Mouse (Mus musculus): ENCODE measurements at regions not wholly inside any gene's neighbourhood (a gene's known extent, or its start where the extent isn't known, plus 50 kb on each side); places are given as distances from the start of the nearest gene placed in this dataset.
A peak's percentile ranks its signal among the peaks of the same experiment; 100 is the strongest.

DNA sequence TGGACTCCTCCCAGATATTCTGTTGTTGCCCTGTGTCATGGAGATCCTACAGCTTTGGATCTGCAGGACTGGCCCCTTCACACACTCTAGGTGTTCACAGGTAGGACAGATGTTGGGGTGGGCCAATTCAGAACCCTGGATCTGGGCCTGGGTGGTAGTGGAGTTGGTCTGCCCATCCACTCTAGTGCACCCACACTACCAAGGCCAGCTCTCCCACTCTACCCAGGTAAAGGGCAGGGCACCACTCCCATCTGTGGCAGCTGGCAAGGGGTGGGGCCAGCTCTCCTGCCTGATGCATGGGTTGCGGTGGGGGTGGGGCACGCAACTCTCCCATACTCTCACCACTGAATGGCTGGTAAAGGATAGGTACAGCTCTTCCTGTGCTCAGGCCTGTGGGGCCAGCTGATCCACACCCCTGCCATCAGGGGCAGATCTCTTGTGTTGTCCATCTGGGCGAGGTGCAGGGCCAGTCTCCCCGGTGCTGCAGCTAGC, 76.5 kb downstream of the Gja1 start:
- H3K9me3 ChIP-seq: no peaks in the 10 kb centered on the region
- no peaks in the 10 kb centered on the region for H3K4me1 ChIP-seq
- WGBS: 87% methylated on average over 4 of the region's 4 CpGs
- no peak overlapping the region for H3K27ac ChIP-seq
- no peak overlapping the region for H3K4me3 ChIP-seq (replicated peaks)
- H3K36me3 ChIP-seq: no peaks in the 10 kb centered on the region
- H3K27me3 ChIP-seq (replicated peaks): no peaks in the 10 kb centered on the region
- H3K4me2 ChIP-seq: no peak overlapping the region
- no peak overlapping the region for H3K9ac ChIP-seq
- ATAC-seq (ENCODE audit: insufficient read depth, low FRiP score, low read depth): no peak; the same call in 1 of the 2 replicates

DNA sequence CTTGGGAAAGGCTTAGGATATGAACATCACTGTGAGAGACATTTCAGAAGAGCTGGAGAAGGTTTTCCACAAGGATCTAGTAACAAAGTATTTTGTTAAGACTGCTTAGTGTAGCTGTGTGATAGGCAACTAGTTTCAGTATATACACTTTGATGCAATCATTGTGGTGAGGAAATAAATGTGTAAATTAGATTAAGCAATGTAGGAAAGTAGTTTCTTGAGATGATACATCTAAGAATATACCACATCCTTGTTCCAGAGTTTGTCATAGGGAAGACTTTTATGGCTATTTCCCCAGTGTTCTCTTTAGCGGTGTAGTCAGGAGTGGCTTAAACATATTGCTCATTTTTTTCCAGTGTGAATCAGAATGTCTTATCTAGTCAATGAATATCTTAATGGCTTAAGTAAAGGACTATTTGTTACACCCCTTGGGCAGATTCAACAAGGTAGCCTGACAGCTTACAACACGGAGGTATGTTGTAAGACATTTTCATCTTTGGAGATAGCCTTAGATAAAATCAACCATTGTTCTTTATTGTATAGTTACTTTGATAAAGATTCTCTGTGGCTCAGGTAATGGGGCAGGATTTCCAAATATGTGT, 78.8 kb downstream of the Gja1 start:
- Histone ChIP-seq H3K9me3 (no peaks in the 10 kb centered on the region), H3K9ac (no peak overlapping the region), H3K4me3 (replicated peaks) (no peak overlapping the region), H3K36me3 (no peaks in the 10 kb centered on the region), H3K27ac (no peak overlapping the region), H3K4me2 (no peak overlapping the region), H3K27me3 (replicated peaks) (no peaks in the 10 kb centered on the region), H3K4me1 (no peaks in the 10 kb centered on the region)
- no peak for ATAC-seq (ENCODE audit: insufficient read depth, low FRiP score, low read depth)
- WGBS: 76% methylated on average over 2 of the region's 2 CpGs

- Histone ChIP-seq H3K4me3 (replicated peaks) (peak overlapping the region; percentile 30; the same call in 1 of the 2 replicates), H3K4me2 (peak overlapping the region; percentile 52), H3K36me3 (no peaks in the 10 kb centered on the region), H3K27ac (peak overlapping the region; percentile 57; the same call in 1 of the 2 replicates), H3K9ac (no peak overlapping the region), H3K9me3 (no peaks in the 10 kb centered on the region), H3K4me1 (no peaks in the 10 kb centered on the region), H3K27me3 (replicated peaks) (no peaks in the 10 kb centered on the region)
- 25% methylated on average over 6 of the region's 6 CpGs for WGBS
- no peak for ATAC-seq (ENCODE audit: insufficient read depth, low FRiP score, low read depth)
These were observed 91.4 kb downstream of the Gja1 start for GRCm38 (mm10) chr10:56468537-56468936.

GRCm38 (mm10) chr10:56468993-56469712, 92.0 kb downstream of the Gja1 start:
- Histone ChIP-seq H3K36me3 (no peaks in the 10 kb centered on the region), H3K27me3 (replicated peaks) (no peaks in the 10 kb centered on the region), H3K4me1 (no peaks in the 10 kb centered on the region), H3K4me3 (replicated peaks) (peak overlapping the region; percentile 30), H3K27ac (peak overlapping the region; percentile 57; the same call in 1 of the 2 replicates), H3K9me3 (no peaks in the 10 kb centered on the region), H3K9ac (no peak overlapping the region), H3K4me2 (peak overlapping the region; percentile 52)
- 28% methylated on average over 15 of the region's 15 CpGs for WGBS
- ATAC-seq (ENCODE audit: insufficient read depth, low FRiP score, low read depth): no peak

GRCm38 (mm10) chr10:56469895-56470294, 92.8 kb downstream of the Gja1 start:
- H3K36me3 ChIP-seq: no peaks in the 10 kb centered on the region
- H3K9me3 ChIP-seq: no peaks in the 10 kb centered on the region
- WGBS: 57% methylated on average over 3 of the region's 3 CpGs
- no peak for ATAC-seq (ENCODE audit: insufficient read depth, low FRiP score, low read depth)
- no peak overlapping the region for H3K9ac ChIP-seq
- H3K4me1 ChIP-seq: no peaks in the 10 kb centered on the region
- H3K4me3 ChIP-seq (replicated peaks): no peak overlapping the region
- no peak overlapping the region for H3K4me2 ChIP-seq
- H3K27me3 ChIP-seq (replicated peaks): no peaks in the 10 kb centered on the region
- no peak overlapping the region for H3K27ac ChIP-seq

GRCm38 (mm10) chr10:56474951-56475350, 97.8 kb downstream of the Gja1 start:
- Histone ChIP-seq H3K9ac (no peak overlapping the region), H3K27ac (no peak overlapping the region), H3K4me3 (replicated peaks) (no peak overlapping the region), H3K27me3 (replicated peaks) (no peaks in the 10 kb centered on the region), H3K4me1 (no peaks in the 10 kb centered on the region), H3K4me2 (no peak overlapping the region), H3K9me3 (no peaks in the 10 kb centered on the region), H3K36me3 (no peaks in the 10 kb centered on the region)
- ATAC-seq (ENCODE audit: insufficient read depth, low FRiP score, low read depth): no peak
- WGBS: 73% methylated on average over 6 of the region's 6 CpGs

GRCm38 (mm10) chr10:56482156-56482716, 105.1 kb downstream of the Gja1 start:
- Histone ChIP-seq H3K27ac (no peak overlapping the region), H3K27me3 (replicated peaks) (no peaks in the 10 kb centered on the region), H3K4me3 (replicated peaks) (no peak overlapping the region), H3K9me3 (no peaks in the 10 kb centered on the region), H3K9ac (no peak overlapping the region), H3K4me1 (no peaks in the 10 kb centered on the region), H3K4me2 (no peak overlapping the region), H3K36me3 (no peaks in the 10 kb centered on the region)
- 62% methylated on average over 9 of the region's 9 CpGs for WGBS
- no peak for ATAC-seq (ENCODE audit: insufficient read depth, low FRiP score, low read depth)

- no peaks in the 10 kb centered on the region for H3K27me3 ChIP-seq (replicated peaks)
- no peak overlapping the region for H3K9ac ChIP-seq
- H3K4me1 ChIP-seq: no peaks in the 10 kb centered on the region
- H3K27ac ChIP-seq: no peak overlapping the region
- no peak overlapping the region for H3K4me3 ChIP-seq (replicated peaks)
- no peaks in the 10 kb centered on the region for H3K9me3 ChIP-seq
- 93% methylated on average over 8 of the region's 8 CpGs for WGBS
- no peak overlapping the region for H3K4me2 ChIP-seq
- ATAC-seq (ENCODE audit: insufficient read depth, low FRiP score, low read depth): no peak
- no peaks in the 10 kb centered on the region for H3K36me3 ChIP-seq
These were observed 107.8 kb downstream of the Gja1 start for GRCm38 (mm10) chr10:56484931-56485330.

DNA sequence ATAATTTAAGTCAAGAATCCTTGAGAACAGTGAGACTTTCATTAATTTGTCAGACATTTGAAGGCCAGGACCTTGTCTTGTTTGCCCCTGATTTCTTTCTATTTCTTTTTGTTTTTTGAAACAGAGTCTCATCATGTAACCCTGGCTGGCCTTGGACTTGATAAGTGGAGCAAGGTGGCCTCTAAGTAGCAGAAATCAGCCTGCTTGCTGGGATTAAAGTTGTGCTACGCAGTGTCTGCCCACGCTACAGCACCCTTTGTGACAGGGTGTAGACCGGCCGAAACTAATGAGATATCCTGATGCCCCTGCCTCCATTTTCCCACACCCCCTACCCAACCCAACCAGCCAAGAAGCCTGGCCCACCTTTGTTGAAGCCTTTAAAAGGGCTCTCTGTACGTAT, 108.6 kb downstream of the Gja1 start:
- no peaks in the 10 kb centered on the region for H3K36me3 ChIP-seq
- no peak overlapping the region for H3K9ac ChIP-seq
- no peaks in the 10 kb centered on the region for H3K9me3 ChIP-seq
- 94% methylated on average over 5 of the region's 5 CpGs for WGBS
- no peaks in the 10 kb centered on the region for H3K4me1 ChIP-seq
- no peak overlapping the region for H3K4me3 ChIP-seq (replicated peaks)
- no peak overlapping the region for H3K4me2 ChIP-seq
- no peaks in the 10 kb centered on the region for H3K27me3 ChIP-seq (replicated peaks)
- no peak for ATAC-seq (ENCODE audit: insufficient read depth, low FRiP score, low read depth)
- no peak overlapping the region for H3K27ac ChIP-seq

- Histone ChIP-seq H3K9ac (no peak overlapping the region), H3K4me1 (no peaks in the 10 kb centered on the region), H3K4me2 (no peak overlapping the region), H3K27me3 (replicated peaks) (no peaks in the 10 kb centered on the region), H3K4me3 (replicated peaks) (no peak overlapping the region), H3K36me3 (no peaks in the 10 kb centered on the region), H3K27ac (no peak overlapping the region), H3K9me3 (no peaks in the 10 kb centered on the region)
- WGBS: 35% methylated on average over 6 of the region's 6 CpGs
- ATAC-seq (ENCODE audit: insufficient read depth, low FRiP score, low read depth): peak; percentile 77
These were observed 109.5 kb downstream of the Gja1 start for GRCm38 (mm10) chr10:56486584-56486983.

DNA sequence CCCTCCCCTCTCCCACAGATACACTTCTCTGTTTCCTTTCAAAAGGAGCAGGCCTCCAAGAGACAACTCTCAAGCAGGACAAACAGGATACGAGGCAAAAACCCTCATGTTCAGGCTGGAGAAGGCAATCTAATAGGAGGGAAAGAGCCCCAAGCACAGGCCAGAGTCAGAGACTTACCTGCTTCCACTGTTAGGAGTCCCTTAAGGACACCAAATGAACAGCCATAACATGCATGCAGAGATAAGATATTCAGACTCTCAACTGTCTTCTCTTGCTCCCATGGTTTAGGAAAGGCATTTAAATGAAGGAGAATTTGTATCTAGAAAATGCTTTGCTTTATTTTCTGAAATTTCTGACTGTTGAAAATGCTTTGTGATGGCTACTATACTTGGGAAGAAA, 116.3 kb downstream of the Gja1 start:
- Histone ChIP-seq H3K4me2 (no peak overlapping the region), H3K36me3 (no peaks in the 10 kb centered on the region), H3K4me1 (no peaks in the 10 kb centered on the region), H3K9ac (no peak overlapping the region), H3K27ac (no peak overlapping the region), H3K4me3 (replicated peaks) (no peak overlapping the region), H3K9me3 (no peaks in the 10 kb centered on the region), H3K27me3 (replicated peaks) (no peaks in the 10 kb centered on the region)
- ATAC-seq (ENCODE audit: insufficient read depth, low FRiP score, low read depth): no peak
- 42% methylated on average over 1 of the region's 1 CpGs for WGBS

GRCm38 (mm10) chr10:56495352-56495751, 118.2 kb downstream of the Gja1 start:
- WGBS: 86% methylated on average over 4 of the region's 4 CpGs
- Histone ChIP-seq H3K4me2 (no peak overlapping the region), H3K27me3 (replicated peaks) (no peaks in the 10 kb centered on the region), H3K4me3 (replicated peaks) (no peak overlapping the region), H3K4me1 (no peaks in the 10 kb centered on the region), H3K27ac (no peak overlapping the region), H3K9ac (no peak overlapping the region), H3K9me3 (no peaks in the 10 kb centered on the region), H3K36me3 (no peaks in the 10 kb centered on the region)
- ATAC-seq (ENCODE audit: insufficient read depth, low FRiP score, low read depth): no peak
